Mouse (Mus musculus): ENCODE data around the gene Wnt4. TPM values are rescaled to one million over a fixed set of nuclear protein-coding genes. Genes with fewer than 3 reads are reported as not detected.

The Wnt4 gene
- polyA plus RNA-seq (2017; shearing (Covaris generic)): 0.21 TPM

GRCm38 (mm10) chr4:137277166-137277513, at the start of gene Wnt4:
Gene Wnt4 (plus strand): TSS chr4:137277489.

Other genes with a start within 250 kb of the Wnt4 start
- gene Zbtb40, start 228.7 kb upstream of the Wnt4 start, polyA plus RNA-seq (2017; shearing (Covaris generic)): 8.4 TPM
- gene Cdc42, start 80.2 kb downstream of the Wnt4 start, polyA plus RNA-seq (2017; shearing (Covaris generic)): 845 TPM
- gene Cela3a, start 132.3 kb downstream of the Wnt4 start, polyA plus RNA-seq (2017; shearing (Covaris generic)): not detected
- not detected for gene Cela3b, start 153.1 kb downstream of the Wnt4 start, polyA plus RNA-seq (2017; shearing (Covaris generic))
- gene 1700013G24Rik, start 175.8 kb downstream of the Wnt4 start, polyA plus RNA-seq (2017; shearing (Covaris generic)): not detected
- gene Hspg2, start 191.3 kb downstream of the Wnt4 start, polyA plus RNA-seq (2017; shearing (Covaris generic)): not detected